Mouse (Mus musculus) bone marrow, adult 2 months (tissue): Measurements from ENCODE around the gene Dpyd.

Source experiments
- CTCF ChIP-seq: fragments of 200-500 bp; IDR thresholded peaks from 2 replicates; pipeline ENCODE4 v1.5.1; 2011; ENCODE audit warnings: low read length, control low read depth; ENCODE audit not compliant: control insufficient read depth, insufficient read depth
- POLR2A ChIP-seq: fragments of 200-500 bp; IDR thresholded peaks from 2 replicates; pipeline ENCODE4 v1.6.1; 2011; ENCODE audit warnings: low read depth, mild to moderate bottlenecking, control low read depth, low read length, borderline replicate concordance; ENCODE audit not compliant: control insufficient read depth

- no peak for TF ChIP-seq CTCF
- TF ChIP-seq POLR2A = no peak
Observed at GRCm38 (mm10) chr3:119447559-119447958, 885.6 kb downstream of the Dpyd start.
